Mouse (Mus musculus) G1E-ER4 (cell line): ENCODE data around the gene Cav2. TPM values are rescaled to one million over a fixed set of nuclear protein-coding genes. Genes with fewer than 3 reads are reported as not detected.

Experiments
- GATA1 ChIP-seq: IDR thresholded peaks from one replicate; pipeline ENCODE4 v1.8.0; 2012; ENCODE audit warnings: low read length, inconsistent platforms
- polyA plus RNA-seq: library from polyadenylated mRNA; stranded (reverse); fragments of >175 nt; gene quantifications from 2 replicates; pipeline ENCODE4 v1.2.3, GENCODE M21; 2012

Cav2 gene
- polyA plus RNA-seq, 1 experiment, result not detected

DNA sequence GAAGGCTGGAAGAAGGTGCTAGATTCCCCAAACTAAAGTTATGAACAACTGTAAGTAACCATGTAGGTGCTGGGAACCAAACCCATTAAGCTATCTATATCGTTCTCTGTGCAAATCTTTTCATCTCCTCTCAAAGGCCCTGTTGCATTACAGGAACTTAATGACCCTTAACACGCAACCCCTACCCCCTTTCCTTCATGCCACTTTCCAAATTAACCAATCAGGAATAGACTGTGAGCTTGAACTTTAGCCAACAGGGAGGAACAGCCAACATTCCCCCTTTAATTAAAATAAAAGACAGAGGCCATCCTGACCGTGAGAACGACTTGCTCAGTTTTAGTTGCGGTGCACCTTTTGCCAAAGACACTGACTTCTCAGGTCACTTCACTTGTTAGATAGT lies 14.1 kb downstream of the Cav2 start:
- no peak for TF ChIP-seq GATA1

DNA sequence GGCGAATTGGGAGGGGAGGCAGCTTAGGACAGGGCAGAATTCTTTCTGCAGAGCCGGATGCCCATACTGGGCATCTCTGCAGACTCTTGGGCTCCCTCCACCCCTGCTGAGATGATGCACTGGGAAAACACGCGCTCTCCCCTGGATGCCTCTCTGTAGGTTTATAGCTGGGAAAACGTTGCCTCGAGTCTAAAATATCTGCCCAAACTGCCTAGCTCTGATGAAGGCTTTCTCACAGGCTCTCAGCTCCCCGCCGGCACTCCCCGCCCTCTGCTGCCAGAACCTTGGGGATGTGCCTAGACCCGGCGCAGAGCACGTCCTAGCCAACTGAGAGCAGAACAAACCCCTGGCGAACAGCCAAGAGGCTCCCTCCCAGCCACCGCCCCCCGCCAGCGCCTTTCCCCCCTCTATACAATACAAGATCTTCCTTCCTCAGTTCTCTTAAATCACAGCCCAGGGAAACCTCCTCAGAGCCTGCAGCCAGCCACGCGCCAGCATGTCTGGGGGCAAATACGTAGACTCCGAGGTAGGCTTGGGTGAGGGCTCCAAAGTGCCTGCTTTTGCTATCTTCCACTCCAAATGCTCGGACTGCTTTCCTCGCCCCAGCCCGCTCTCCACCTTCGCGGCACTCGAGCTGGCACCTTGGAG lies 25.1 kb downstream of the Cav2 start, which contains the start of gene Cav1:
Gene Cav1, plus strand, starts transcription at position 382 of the 648 bp plus-strand sequence.
- TF ChIP-seq GATA1, result no peak

DNA sequence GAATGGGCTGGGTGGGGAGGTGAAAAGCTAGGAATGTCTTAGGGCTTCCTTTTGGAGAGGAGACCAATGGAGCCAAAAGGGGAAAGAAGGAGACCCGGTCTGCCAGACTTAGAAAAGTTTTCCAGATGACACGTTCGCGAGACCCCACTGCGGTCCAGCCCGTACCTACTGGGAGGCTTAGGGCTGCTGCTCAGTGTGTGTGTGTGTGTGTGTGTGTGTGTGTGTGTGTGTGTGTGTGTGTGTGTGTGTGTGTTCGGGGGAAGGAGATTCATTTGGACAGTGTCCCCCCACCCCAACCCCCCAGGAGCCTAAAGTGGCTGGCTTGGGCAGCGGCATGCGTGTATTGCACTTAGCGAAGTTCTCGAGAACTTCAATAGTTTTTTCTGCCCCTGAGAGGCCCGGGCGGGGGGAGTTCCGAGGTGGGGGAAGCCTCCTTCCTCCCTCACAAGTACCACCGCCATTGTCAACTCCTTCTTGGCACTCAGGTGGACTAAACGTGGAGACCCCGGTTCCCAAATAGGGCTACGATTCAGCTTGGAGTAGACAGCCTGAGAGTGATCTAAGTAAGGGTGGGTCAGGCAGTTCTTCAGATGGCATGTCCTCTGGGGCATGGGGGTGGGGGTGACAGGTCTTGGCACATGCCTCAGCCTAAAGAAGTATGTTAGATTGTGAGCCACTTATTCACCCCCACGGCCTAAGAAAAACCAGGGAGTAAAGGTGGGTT lies 25.8 kb downstream of the Cav2 start:
- no peak for TF ChIP-seq GATA1

DNA sequence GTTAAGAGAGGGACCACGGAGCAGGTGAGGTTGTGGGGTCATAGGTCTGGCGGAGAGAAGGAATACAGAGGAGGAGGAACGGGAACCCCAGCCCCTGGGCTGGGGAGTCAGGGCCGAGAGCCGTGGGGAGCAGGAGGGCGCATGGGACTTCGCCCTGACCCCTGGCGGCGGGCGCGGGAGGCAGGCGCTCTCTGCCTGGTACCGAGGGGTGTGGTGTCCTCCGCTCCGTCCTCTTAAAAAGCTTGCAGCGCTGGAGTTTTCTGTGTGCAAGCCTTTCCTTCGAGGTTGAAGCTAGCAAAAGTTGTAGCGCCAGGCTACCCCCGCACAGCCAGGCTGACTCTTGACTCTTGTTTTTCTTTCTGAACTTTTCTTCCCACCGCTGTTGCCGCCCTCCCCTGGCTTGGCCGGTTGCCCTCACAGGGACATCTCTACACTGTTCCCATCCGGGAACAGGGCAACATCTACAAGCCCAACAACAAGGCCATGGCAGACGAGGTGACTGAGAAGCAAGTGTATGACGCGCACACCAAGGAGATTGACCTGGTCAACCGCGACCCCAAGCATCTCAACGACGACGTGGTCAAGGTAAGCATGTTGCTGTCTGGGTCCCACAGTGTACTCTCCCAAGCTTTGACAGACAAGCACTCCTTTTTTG lies 26.6 kb downstream of the Cav2 start:
- TF ChIP-seq GATA1, result no peak

DNA sequence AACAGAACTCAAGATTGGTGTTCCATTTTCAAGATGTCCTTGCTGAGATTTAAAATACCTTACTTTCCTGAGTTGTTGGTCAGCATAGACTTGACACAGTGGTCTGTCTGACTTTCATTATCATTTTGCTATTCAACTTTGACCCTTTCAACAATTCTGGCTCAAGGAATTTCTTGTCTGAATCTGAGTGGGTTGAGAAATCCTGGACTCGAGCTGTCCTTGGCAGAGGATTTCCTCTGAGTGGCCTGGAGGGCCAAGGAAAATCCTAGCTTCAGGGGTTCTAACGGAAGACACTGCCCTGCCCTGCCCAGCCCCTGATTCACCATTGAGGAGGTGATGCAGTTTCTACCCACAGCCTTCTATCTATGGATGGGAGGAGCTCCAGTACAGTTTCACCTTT lies 27.7 kb downstream of the Cav2 start:
- TF ChIP-seq GATA1, result no peak

DNA sequence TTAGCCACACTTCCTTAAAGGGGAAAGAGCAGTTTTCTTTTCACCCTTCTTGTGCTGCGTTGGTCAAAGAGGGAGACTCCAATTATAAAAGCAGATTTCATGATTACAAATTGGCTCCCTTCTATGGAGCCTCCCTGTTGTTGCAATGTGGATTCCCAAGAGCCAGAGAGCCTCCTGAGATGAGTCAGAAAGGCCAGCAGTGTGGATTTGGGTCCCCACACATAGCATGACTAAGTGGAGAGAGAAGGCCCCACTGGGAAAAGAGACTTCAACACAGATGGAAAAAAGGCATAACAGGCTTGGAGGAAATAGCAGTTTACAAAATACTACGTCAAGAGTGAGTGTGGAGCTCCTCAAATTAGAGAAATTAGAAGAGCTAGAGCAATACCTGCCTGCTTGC lies 28.3 kb downstream of the Cav2 start:
- no peak for TF ChIP-seq GATA1

DNA sequence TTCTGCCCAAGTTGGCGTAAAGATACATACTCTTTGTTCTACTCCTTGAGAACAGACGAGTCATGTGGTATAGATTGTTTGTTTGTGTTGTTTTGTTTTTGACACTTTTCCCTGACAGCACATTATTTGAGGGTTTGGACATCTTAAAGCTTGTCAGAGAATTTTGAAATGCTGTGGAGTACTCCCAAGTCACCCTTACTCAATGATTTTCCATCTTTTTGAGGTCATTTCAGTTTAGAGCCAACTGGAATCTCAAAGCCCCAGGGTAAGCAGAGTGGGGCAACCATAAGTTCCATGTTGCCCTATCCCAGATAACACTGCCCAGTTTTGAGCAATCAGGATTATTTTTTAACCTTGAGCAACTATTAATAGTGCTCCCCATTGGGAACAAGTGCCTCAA lies 33.3 kb downstream of the Cav2 start:
- no peak for TF ChIP-seq GATA1

DNA sequence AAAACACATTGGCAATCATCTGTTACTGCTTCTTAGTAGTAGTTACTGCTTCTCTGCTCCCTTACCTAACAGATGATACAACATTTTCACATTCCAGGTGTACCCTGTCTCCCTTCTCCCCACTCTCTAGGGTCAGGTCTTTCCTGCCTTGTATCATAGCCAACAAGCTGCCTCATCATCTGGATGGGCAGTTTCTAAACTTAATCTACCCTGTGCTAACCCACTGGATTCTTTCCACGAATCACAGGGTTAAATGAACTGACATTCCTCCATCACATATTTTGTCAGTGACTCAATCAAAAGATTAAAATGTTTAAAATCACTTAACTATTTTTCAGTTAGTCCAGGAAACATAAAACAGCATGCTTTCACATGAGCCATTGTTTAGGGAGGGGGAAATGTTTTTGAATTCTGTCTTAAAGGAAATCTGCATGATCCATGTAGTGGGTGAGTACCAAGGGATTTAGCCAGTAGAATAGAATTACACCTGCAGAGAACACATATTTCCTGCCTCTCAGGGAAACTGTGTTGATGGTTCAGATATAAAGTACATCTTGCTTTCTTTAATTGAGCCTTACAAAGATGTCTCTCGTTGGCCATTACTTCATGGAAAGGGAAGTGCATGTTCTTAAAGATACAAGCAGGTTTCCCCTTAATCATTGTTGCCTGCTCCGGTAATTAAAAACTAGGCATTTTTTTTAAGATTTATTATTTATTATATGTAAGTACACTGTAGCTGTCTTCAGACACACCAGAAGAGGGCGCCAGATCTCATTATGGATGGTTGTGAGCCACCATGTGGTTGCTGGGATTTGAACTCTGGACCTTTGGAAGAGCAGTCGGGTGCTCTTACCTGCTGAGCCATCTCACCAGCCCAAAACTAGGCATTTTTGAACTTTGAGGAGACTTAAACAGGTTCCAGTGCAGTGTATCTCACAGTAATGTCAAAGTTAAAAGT lies 34.0 kb downstream of the Cav2 start:
- no peak for TF ChIP-seq GATA1

DNA sequence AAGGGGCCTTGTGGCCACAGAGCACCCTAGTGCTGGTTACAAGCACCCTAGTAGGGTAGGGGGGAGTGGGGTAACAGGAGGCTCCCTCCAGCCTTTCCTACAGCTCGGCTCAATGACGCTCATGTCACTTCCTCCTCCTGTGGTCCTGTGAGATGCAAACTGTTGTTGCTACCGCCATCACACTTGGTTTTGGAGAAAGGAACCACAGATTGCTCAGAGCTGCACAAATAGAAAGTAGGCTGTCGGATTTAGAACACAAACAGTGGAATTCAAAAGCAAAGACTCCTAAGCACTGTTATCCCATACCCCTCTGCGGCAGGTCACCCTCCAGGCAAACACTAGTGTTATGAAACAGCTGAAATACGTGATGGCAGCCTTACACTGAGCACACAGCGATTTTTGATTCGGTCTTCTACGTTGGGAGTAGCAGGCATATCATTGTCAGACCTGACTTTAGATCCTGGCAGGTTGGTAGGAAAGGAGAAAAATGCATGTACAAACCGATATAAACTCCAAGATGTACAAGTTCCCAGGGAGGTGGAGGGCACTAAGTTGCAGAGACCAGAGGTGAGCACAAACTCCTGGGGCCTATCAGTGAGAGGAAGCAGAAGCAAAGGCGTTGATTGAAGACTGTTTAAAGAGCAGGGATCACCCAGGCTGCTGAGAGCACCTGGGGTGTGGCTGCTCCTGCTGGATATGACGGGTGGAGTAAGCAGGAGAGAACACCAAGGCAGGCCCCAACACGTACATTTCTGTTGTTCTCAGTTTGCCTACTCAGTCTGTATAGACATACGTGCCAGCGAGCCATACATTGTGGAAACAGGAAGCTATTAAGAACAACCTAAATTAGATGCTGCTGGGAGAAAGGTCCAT lies 35.5 kb downstream of the Cav2 start:
- TF ChIP-seq GATA1, result no peak

DNA sequence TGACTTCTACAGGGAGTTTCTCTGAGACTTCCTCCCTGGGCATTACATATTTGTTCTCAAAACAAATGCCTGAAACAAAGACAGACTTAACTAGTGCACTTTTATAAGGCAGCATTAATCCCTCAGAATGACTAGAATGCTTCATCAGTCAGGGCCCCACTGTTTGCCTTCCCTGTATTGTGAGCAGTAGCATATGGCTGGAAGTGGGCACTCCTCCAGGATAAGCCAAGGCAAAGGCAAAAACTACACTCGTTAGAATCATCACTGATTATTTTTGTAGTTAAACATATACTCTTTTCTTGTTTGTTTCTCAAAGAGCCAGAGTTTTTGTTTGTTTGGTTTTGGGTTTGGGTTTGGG lies 36.2 kb downstream of the Cav2 start:
- TF ChIP-seq GATA1, result no peak

DNA sequence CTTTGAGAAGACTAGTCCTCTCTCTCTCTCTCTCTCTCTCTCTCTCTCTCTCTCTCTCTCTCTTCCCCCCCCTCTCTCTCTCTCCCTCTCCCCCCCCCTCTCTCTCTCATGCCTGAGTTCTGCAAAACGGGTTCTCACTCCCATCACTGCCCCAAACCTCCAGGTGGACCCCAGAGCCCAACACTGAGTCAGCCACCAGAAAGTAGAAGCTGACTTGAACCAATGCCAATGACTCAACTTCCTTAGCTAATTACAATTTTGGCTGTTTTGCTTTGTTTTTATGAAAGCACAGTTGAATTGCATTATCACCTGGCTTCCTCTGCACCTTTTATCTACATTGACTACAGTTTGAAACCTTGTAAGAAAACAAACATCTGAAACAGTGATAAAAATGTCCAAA lies 37.0 kb downstream of the Cav2 start:
- TF ChIP-seq GATA1, result no peak

DNA sequence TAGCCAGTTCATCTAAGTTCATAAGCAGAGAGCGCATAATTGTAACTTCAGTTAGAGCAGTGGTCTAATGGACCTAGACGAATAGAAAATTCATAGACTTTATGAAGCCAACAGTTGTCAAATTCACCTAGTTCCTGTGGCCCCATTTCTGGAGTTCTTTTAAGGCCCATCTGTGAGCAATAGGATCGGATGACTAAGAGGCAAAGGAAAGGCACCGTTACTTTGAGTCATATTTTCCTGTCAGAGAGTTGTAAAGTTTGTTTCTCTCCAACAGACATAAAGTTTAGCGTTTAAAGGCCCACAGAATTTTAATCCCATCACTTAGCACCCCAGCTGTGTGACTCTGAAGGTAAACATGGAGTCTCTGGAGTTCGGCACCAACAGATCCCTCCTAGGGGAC lies 41.0 kb downstream of the Cav2 start:
- TF ChIP-seq GATA1, result no peak

DNA sequence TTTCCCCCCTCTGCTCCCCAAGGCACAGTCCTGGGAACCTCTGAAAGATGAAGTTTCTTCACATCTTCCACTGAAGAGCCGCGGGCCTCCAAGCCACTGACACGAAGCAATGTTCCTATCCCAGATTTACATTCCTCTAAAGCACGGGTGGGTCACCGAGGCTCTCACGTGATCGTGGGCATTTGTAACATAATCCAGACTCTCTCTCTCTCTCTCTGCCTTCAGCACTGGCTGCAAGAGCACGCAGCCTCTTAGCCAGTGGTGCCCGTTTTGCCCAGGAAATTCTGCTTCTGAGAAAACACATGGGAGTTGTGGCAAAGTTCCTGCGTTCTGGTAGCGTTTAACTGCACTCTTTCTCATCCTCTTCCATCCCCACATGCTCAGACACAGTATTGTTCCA lies 46.2 kb downstream of the Cav2 start:
- TF ChIP-seq GATA1, result no peak

DNA sequence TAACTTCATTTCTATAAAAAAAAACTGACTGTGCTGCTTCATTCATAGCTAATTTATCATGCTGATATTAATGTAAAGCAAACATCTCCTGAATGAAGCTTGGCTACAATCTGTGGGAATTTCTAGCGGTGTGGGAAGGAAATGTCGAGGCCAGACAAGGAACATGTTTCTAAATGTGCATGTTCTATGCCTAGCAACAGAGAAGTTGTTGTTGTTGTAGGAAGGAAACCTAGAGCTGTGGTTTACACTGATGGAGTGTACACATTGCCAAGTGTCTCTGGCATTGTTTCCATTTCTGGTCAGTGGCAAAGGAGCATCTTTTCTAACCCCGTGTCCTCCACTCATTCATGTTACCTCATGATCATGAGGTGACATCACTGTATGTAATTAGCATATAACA lies 48.8 kb downstream of the Cav2 start:
- no peak for TF ChIP-seq GATA1

DNA sequence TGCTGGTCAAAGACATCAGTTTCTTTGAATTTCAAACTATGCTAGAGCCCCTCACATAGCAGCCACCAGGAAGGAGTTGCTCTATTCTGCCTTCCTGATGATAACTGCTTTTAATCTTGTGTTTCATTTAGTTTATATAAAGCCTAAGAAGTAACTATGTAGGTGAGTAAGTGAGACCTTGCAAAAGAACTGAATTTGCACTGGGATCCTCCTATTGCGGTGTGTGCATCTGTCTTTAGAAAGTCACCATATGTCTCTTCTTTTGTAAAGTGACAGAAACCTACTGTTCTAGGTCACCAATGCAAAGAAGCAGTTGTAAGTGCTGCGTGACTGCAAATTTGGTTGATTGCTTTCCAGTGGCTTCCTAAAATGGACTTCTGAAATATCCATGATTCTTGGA lies 56.7 kb downstream of the Cav2 start:
- no peak for TF ChIP-seq GATA1

Other genes starting within 250 kb of the Cav2 start
- not detected in 2 replicates for gene Tes, start 216.0 kb upstream of the Cav2 start, polyA plus RNA-seq
- gene Cav1, start 25.1 kb downstream of the Cav2 start, polyA plus RNA-seq, result not detected in 2 replicates
- gene Met, start 182.6 kb downstream of the Cav2 start, polyA plus RNA-seq, result not detected in 2 replicates